Mouse (Mus musculus) naive thymus-derived CD4-positive, alpha-beta T cell, adult 5 months (primary cell): Measurements from ENCODE around the gene Elavl4. TPM values are rescaled to one million over a fixed set of nuclear protein-coding genes. Genes with fewer than 3 reads are reported as not detected.

Source experiments
- polyA plus RNA-seq: library from polyadenylated mRNA; unstranded; fragments of 100-300 nt; shearing (Covaris generic); gene quantifications from one replicate; pipeline ENCODE4 v1.2.1, GENCODE M21; 2017

The Elavl4 gene
- polyA plus RNA-seq, result not detected

DNA sequence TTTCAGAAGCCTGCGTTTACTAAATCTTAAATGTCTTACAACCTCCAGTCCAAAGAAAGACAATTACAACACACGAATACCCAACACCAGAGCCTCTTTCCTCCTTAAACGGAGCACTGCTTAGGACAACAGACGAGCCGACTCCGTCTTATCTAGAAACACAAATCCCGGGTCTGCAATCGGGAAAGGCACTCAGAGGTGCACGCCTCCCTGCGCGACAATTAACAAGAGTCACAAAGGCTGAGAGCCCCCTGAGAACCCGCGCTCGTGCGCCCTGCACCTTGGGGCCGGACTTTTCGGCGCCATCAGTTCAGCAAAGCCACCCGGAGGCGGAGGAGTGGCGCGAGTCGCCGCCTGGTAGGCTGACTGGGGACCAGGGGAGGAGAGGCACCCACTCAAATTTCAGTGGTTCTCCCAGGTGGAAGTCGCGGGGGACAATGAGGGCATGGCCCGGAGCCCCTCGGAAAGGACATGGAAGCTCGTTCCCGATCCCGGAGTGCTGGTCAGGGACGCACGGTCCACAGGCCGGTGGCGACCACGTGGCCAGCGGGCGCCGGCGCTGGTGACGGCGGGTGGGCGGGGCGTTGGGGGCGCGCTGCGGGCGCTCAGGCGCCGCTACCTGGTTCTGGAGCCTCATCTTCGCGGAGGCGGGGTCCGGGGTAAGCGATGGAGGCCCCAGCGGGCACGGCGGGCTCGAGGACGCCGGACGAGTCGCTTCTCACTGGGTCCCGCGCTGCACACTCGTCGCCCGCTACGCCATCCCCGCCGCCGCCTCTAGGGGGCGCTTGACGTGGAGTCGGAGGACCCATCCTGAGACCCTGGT is at the start of gene Elavl4:
Gene Elavl4, minus strand, starts transcription at position 732 of the 823 bp plus-strand sequence.

DNA sequence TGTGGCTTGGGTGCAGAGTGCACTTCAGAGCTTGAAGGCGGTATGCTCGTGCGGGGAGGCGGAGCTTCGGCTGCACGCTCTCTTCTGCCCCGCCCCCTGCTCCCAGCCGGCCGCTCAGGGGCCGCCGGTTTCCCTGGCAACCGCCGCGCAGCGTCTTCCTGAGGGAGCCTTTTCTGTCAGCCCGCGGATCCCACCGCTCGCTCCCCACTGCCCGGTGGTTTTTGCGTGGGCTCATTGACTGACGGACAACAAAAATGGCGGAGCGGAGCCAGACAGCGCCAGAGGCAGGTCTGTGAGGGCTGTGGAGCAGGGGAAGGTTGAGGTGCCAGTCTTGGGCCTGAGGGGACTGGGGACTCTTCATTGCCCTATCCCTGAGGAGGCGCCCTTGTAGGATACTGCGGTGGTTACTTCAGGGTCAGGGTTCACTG is 45.9 kb upstream of the Elavl4 start, which contains the start of gene Agbl4:
Gene Agbl4, plus strand, starts transcription at position 44 of the 428 bp plus-strand sequence.

Other genes starting within 250 kb of the Elavl4 start
- not detected for gene Agbl4, start 45.8 kb upstream of the Elavl4 start, polyA plus RNA-seq